Mouse (Mus musculus) embryonic facial prominence, embryonic 15.5 days (tissue): ENCODE measurements around the gene Plscr2. TPM values are rescaled to one million over a fixed set of nuclear protein-coding genes. Genes with fewer than 3 reads are reported as not detected.

Experiments used
- ATAC-seq: fragments of 200-750 bp; cut with Nextera tagmentation; 2 replicates; pipeline ENCODE4 v1.8.0; 2017; ENCODE audit warnings: low read depth, moderate TSS enrichment; ENCODE audit not compliant: insufficient number of reproducible peaks, low FRiP score, low TSS enrichment
- H3K27ac ChIP-seq: fragments of 300-500 bp; sonication (generic); replicated peaks from 2 replicates; pipeline ENCODE4 v1.5.1; 2015; ENCODE audit warnings: mild to moderate bottlenecking, inconsistent platforms
- H3K27me3 ChIP-seq: fragments of 300-500 bp; sonication (generic); 2 replicates; pipeline ENCODE4 v1.6.1; 2015; ENCODE audit warnings: inconsistent platforms
- H3K36me3 ChIP-seq: fragments of 300-500 bp; sonication (generic); 2 replicates; pipeline ENCODE4 v1.6.1; 2015; ENCODE audit warnings: mild to moderate bottlenecking, inconsistent platforms
- H3K4me1 ChIP-seq: fragments of 300-500 bp; sonication (generic); 2 replicates; pipeline ENCODE4 v1.6.1; 2015; ENCODE audit warnings: inconsistent platforms
- H3K4me2 ChIP-seq: fragments of 300-500 bp; sonication (generic); replicated peaks from 2 replicates; pipeline ENCODE4 v1.6.1; 2015; ENCODE audit warnings: mild to moderate bottlenecking, inconsistent platforms
- H3K4me3 ChIP-seq: fragments of 300-500 bp; sonication (generic); replicated peaks from 2 replicates; pipeline ENCODE4 v1.5.1; 2015; ENCODE audit warnings: mild to moderate bottlenecking, inconsistent platforms
- H3K9ac ChIP-seq: fragments of 300-500 bp; sonication (generic); 2 replicates; pipeline ENCODE4 v1.6.1; 2015; ENCODE audit warnings: inconsistent platforms
- H3K9me3 ChIP-seq: fragments of 300-500 bp; sonication (generic); replicated peaks from 2 replicates; pipeline ENCODE4 v1.6.1; 2016; ENCODE audit warnings: inconsistent platforms
- WGBS: fragments of 180-500 bp; shearing (Covaris S2); methylation state at CpG from one replicate; pipeline ENCODE4 v1.1.7; 2015; 5-methylcytosine and 5-hydroxymethylcytosine counted together
- polyA plus RNA-seq: library from polyadenylated mRNA; unstranded; fragments of >200 nt; fragmentation: Nextera tagmentation; extraction: Ambion mirVana; gene quantifications from 2 replicates; pipeline ENCODE4 v1.2.1, GENCODE M21; 2015

Gene Plscr2
- polyA plus RNA-seq, 1 experiment from 2014 or later: 2.1 TPM

DNA sequence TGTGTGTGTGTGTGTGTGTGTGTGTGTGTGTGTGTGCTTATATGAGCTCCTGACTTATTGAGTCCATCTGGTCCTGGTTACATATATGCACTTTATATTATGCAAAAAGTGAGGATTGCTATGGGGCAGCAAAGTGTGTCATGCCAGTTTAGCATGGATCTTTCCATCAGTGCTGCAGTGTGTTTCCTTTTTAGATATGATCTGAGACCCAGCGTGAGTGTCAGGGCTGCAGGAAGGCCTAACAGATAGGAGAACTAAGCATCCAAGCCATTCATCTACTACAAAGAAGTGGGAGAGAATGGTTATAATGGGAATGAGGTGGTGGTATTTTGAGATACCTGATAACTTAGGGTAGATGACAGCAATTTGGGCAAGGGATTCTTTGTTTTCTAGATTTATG, 4.6 kb downstream of the Plscr2 start:
- WGBS: 76% methylated on average over 1 of the region's 1 CpGs
- no peak overlapping the region for H3K27ac ChIP-seq

DNA sequence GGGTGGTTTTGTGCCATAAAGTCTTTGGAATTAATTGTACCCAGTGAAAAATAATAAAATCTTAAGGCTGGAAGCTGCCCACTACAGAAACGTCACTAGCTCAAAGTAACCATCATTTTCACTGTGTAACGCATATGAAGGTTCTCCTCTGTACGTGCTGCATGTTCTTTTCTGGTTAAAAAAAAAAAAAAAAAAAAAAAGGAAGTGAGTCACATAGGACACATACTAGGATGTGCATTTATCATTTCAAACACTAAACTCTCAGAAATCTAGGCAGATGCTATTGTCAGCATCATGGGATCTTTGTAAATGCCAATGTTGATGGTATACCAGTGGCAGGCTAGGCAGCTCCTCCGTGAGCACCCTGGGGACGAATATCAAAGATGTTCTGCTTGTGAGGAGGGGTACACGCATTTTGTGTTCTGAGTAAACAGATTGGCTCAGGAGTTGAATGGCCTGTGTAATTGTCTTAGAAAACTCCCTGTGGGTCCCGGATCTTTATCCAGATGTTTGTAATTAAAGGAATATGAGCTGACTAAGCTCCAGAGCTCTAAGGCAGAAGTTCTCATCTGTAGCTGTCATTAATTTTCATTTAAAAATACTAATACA, 7.3 kb downstream of the Plscr2 start:
- Histone ChIP-seq H3K9me3 (no peaks in the 10 kb centered on the region), H3K27ac (no peak overlapping the region), H3K4me2 (no peak overlapping the region), H3K4me3 (no peak overlapping the region), H3K9ac (no peak overlapping the region), H3K36me3 (no peaks in the 10 kb centered on the region), H3K27me3 (no peaks in the 10 kb centered on the region), H3K4me1 (peaks cover 4% of the 10 kb centered on the region; the same call in 1 of the 2 replicates)
- no peak for ATAC-seq
- WGBS: 20% methylated on average over 7 of the region's 7 CpGs

More for the DNA sequence above, 4.6 kb downstream of the Plscr2 start:
- Histone ChIP-seq H3K4me3 (no peak overlapping the region), H3K4me1 (peaks cover 4% of the 10 kb centered on the region; the same call in 1 of the 2 replicates), H3K9ac (no peak overlapping the region), H3K4me2 (no peak overlapping the region), H3K36me3 (no peaks in the 10 kb centered on the region), H3K9me3 (no peaks in the 10 kb centered on the region), H3K27me3 (no peaks in the 10 kb centered on the region)
- no peak for ATAC-seq

DNA sequence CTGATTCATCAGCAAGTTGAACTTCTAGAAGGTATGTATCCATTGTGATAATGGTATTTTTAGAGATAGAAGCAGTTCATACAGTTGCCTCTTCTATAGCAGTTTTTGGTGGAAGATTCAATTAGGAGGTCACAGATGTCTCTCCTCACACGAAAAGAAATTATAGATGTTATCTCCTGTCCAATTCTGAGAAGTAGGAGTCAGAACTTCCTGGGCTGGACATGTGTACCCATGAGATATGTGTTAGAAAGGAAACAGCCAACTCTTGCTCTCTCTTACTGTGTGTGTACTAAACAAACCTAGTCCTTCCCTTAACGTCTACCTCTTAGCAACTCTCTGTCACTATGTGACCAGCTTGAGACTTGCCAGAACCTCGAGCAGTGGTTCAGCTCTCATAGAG, 14.3 kb downstream of the Plscr2 start:
- H3K4me2 ChIP-seq: no peak overlapping the region
- no peaks in the 10 kb centered on the region for H3K27me3 ChIP-seq
- no peaks in the 10 kb centered on the region for H3K4me1 ChIP-seq
- ATAC-seq: no peak
- H3K9ac ChIP-seq: no peak overlapping the region
- no peak overlapping the region for H3K4me3 ChIP-seq
- no peaks in the 10 kb centered on the region for H3K9me3 ChIP-seq
- H3K27ac ChIP-seq: no peak overlapping the region
- no peaks in the 10 kb centered on the region for H3K36me3 ChIP-seq
- WGBS: 78% methylated on average over 3 of the region's 3 CpGs

DNA sequence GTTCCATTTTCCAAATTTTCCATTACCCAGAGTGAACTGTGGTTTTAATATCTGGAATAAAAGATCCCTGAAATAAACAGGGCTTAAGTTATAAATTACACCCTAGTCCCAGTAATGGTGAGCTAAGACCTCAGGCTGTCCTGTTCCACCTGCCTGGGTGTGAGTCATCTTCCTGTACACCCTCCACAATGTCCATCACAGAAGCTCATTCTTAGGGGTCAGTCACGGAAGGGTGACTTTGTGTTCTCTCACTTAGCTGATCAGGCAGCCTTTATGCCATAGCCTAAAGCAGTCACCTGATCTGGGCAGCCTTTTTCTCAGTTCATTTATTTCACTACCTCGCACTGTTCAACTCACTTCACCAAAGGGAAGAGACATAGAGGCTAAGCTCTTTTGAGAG, 16.8 kb downstream of the Plscr2 start:
- Histone ChIP-seq H3K27me3 (no peaks in the 10 kb centered on the region), H3K4me3 (no peak overlapping the region), H3K4me1 (no peaks in the 10 kb centered on the region), H3K4me2 (no peak overlapping the region), H3K9me3 (no peaks in the 10 kb centered on the region), H3K9ac (no peak overlapping the region), H3K36me3 (no peaks in the 10 kb centered on the region), H3K27ac (no peak overlapping the region)
- no peak for ATAC-seq
- 67% methylated on average over 2 of the region's 2 CpGs for WGBS

DNA sequence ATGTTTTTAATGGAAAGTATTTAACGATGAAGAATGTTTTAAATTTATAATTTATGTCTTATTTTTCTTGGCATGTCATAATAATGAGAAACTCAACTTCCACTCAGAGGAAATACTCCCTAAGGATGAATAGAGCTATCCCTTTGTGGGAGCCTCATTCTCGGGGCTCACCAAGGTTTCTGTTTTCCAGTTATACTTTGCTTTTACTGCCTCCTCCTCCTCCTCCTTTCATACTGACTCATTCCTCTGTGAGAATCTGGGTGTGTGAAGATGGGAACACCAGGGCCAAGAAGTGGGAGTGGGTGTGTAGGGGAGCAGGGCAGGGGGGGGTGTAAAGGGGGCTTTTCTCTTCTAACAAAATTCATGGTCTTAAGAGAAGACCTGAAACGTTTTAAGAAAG, 17.5 kb downstream of the Plscr2 start:
- Histone ChIP-seq H3K27me3 (no peaks in the 10 kb centered on the region), H3K9me3 (no peaks in the 10 kb centered on the region), H3K4me2 (no peak overlapping the region), H3K4me1 (no peaks in the 10 kb centered on the region), H3K36me3 (no peaks in the 10 kb centered on the region), H3K9ac (no peak overlapping the region), H3K27ac (no peak overlapping the region), H3K4me3 (no peak overlapping the region)
- 64% methylated on average over 3 of the region's 3 CpGs for WGBS
- ATAC-seq: no peak

DNA sequence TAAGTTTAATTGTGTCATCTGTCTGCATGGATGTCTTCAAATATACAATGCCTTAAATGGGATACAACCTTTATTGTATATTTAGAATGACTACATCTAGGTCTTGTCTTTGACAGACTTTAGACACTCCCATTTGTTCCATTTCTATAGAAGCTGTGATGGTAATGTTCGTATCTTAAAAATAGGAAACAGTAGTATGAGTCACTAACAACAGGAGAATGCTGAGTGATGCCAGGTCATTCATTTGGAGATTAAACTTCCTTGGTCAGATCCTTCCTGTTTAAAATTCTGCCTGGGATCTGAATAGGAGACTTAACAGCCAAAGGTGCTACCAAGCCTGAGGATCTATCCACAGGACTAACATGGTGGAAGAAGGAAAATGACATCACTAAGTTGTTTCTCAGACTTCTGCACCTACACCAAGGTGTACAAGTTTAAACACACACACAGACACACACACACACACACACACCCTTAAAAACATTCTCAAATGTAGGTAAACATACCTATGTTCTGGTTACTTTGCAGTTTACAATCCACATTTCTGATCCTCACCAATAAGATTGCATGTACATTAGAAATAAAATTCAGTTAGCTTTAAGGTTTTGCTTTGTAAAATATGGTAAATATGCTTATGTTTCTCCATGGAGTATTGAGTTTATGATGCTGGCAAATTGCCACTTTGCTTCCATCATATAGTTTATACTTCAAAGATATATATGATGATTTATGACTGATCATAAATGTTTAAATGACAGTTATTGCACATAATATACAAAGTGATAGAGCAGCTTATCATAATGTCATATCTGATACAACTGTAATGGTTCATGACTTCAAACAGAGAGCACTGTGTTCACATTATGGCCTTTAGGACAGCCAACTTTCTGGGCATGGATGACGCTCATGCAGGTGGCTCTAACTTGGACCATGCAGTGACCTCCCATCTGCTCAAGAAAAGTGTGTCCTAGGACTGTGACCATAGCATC, 18.5 kb downstream of the Plscr2 start:
- ATAC-seq: no peak
- no peaks in the 10 kb centered on the region for H3K27me3 ChIP-seq
- no peak overlapping the region for H3K27ac ChIP-seq
- 89% methylated on average over 2 of the region's 2 CpGs for WGBS
- no peaks in the 10 kb centered on the region for H3K4me1 ChIP-seq
- H3K36me3 ChIP-seq: no peaks in the 10 kb centered on the region
- no peak overlapping the region for H3K9ac ChIP-seq
- H3K9me3 ChIP-seq: no peaks in the 10 kb centered on the region
- H3K4me2 ChIP-seq: no peak overlapping the region
- H3K4me3 ChIP-seq: no peak overlapping the region

DNA sequence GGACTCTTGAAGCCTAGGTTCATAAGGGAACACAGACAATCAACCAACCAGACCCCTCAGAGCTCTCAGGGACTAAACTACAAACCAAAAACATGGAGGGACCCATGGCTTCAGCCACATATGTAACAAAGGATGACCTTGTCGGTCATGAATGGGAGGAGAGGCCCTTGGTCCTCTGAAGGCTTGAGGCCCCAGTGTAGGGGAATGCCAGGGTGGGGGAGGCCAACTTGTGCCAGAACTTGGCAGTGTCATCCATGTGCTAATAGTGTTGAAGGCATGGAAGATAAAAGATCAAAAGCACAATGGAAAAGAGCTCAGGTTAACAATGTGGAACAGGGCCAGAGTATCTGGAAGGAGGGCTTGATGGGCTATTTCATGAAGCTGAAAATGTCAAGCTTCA, 22.9 kb downstream of the Plscr2 start:
- Histone ChIP-seq H3K4me2 (no peak overlapping the region), H3K9me3 (no peaks in the 10 kb centered on the region), H3K36me3 (no peaks in the 10 kb centered on the region), H3K4me3 (no peak overlapping the region), H3K27me3 (no peaks in the 10 kb centered on the region), H3K4me1 (no peaks in the 10 kb centered on the region), H3K9ac (no peak overlapping the region), H3K27ac (no peak overlapping the region)
- WGBS: 76% methylated on average over 1 of the region's 1 CpGs
- ATAC-seq: no peak

DNA sequence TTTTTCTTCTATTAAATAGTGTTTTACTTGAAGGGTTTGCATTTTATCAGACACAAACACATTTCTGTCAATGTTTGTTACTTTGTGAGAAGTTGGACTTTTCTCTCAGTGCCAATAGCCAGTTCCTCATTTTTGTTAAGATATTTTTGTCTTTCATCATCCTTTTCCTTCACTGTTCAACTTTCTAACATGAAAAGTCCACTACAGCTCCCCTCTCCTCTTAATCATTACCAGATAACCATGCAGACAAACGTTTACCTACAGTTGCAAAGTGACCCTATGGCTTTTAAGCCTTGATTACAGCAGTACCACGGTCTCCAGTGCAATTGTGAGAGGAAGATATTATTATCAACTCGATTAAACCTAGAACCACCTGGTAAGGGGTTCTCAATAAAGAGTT, 25.8 kb downstream of the Plscr2 start:
- H3K4me3 ChIP-seq: no peak overlapping the region
- H3K36me3 ChIP-seq: no peaks in the 10 kb centered on the region
- no peak overlapping the region for H3K27ac ChIP-seq
- no peak overlapping the region for H3K9ac ChIP-seq
- H3K9me3 ChIP-seq: no peaks in the 10 kb centered on the region
- 39% methylated on average over 3 of the region's 3 CpGs for WGBS
- H3K4me1 ChIP-seq: no peaks in the 10 kb centered on the region
- no peaks in the 10 kb centered on the region for H3K27me3 ChIP-seq
- H3K4me2 ChIP-seq: no peak overlapping the region
- ATAC-seq: no peak

DNA sequence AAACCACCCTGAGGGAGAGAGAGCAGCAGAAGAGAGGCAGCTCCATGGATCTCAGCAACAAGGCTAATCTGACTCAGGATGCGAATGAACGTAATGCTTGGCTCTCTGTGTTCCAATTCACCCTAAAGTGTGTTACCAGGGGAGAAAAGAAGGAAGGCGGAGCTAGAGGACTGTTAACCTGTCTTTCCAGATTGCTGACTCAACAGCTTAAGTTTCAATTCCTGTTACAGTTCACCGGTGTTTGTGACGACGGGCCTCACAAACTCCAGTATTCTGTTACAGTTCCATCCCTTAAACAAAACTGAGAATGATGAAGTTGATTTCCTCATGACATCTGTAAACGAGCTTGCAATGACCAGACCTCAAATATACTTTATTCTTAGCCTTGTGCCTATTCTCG, 29.7 kb downstream of the Plscr2 start:
- ATAC-seq: no peak
- Histone ChIP-seq H3K36me3 (no peaks in the 10 kb centered on the region), H3K9me3 (no peaks in the 10 kb centered on the region), H3K4me3 (no peak overlapping the region), H3K4me1 (no peaks in the 10 kb centered on the region), H3K9ac (no peak overlapping the region), H3K27ac (no peak overlapping the region), H3K27me3 (no peaks in the 10 kb centered on the region), H3K4me2 (no peak overlapping the region)
- WGBS: 51% methylated on average over 8 of the region's 8 CpGs

DNA sequence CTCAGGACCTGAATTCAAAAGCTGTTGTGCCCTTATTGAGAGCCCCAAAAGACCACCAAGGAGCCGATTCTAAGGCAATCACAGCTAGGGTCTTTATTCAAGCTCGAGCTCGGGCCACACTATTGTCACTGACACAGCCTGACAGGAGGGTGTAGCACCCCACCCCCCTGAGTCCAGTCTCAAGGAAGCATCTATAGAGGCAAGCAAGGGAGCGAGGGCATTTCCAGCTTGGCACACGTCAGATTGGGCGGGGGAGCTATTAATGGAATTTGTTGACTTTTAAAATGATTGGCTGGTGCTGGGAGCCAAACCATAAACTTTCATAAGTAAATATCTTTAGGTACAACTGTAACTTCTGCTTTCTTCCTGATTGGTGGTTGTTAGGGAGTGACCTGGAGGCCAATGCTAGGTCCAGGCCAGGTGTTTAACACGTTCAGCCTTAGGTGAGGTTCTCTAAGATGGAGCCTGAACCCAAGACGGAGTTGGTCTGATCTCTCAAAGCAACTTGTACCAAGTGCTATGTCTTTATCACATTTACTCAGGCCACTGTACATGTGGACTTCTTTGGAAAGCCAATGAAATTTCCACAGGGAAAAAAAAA, 30.3 kb downstream of the Plscr2 start:
- Histone ChIP-seq H3K4me3 (no peak overlapping the region), H3K9ac (no peak overlapping the region), H3K4me2 (no peak overlapping the region), H3K27me3 (no peaks in the 10 kb centered on the region), H3K27ac (no peak overlapping the region), H3K4me1 (no peaks in the 10 kb centered on the region), H3K36me3 (no peaks in the 10 kb centered on the region), H3K9me3 (no peaks in the 10 kb centered on the region)
- WGBS: 79% methylated on average over 8 of the region's 8 CpGs
- ATAC-seq: no peak

DNA sequence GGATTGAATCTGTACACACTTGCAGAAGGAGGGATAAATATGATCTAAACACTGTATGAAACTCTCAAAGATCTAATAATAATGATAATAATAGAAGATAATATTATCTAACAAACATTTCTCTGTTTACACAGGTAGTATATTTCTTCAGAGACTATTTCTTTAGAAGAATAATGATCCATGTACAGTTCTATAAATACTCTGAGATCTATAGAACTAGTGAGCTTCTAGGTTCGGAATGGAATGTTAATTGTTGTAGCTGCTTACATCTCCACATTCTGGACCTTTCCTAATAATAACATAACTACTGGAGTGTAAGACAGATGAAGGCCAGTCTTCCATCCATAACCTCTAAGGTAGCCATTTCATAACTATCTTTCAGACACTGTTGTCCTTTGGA, 33.7 kb downstream of the Plscr2 start, which contains the start of gene 1700057G04Rik:
Gene 1700057G04Rik (plus strand): TSS at position 301 of the 400 bp plus-strand sequence.
- WGBS: 92% methylated on average over 1 of the region's 1 CpGs
- no peak for ATAC-seq
- H3K4me1 ChIP-seq: no peaks in the 10 kb centered on the region

More for the DNA sequence above, 33.7 kb downstream of the Plscr2 start, which contains the start of gene 1700057G04Rik:
- Histone ChIP-seq H3K9me3 (no peaks in the 10 kb centered on the region), H3K27ac (no peak within 1 kb of the TSS), H3K27me3 (no peaks in the 10 kb centered on the region), H3K4me3 (no peak within 1 kb of the TSS), H3K4me2 (no peak within 1 kb of the TSS), H3K9ac (no peak within 1 kb of the TSS), H3K36me3 (no peaks in the 10 kb centered on the region)
